Mouse (Mus musculus) spleen, adult 12 weeks (tissue): ENCODE measurements around the gene P2ry6.

Experiments used
- DNase-seq: peaks from one replicate; pipeline ENCODE4 v3.0.0; 2022; ENCODE audit warnings: low spot score

Gene P2ry6

GRCm38 (mm10) chr7:100941169-100941568 is 33.3 kb downstream of the P2ry6 start:
- DNase-seq = no peak

GRCm38 (mm10) chr7:100938106-100938505 is 36.3 kb downstream of the P2ry6 start:
- no peak for DNase-seq

- DNase-seq = no peak
These were observed 37.0 kb downstream of the P2ry6 start for GRCm38 (mm10) chr7:100937481-100937880.

GRCm38 (mm10) chr7:100933520-100933919 is 40.9 kb downstream of the P2ry6 start:
- no peak for DNase-seq

GRCm38 (mm10) chr7:100932481-100933007 is 41.9 kb downstream of the P2ry6 start:
- peak; percentile 54 for DNase-seq

GRCm38 (mm10) chr7:100931926-100932480 is 42.4 kb downstream of the P2ry6 start, which contains the start of gene Arhgef17:
Arhgef17 (minus strand) TSS chr7:100932107.
- no peak for DNase-seq

- DNase-seq = no peak
These were observed 43.0 kb downstream of the P2ry6 start for GRCm38 (mm10) chr7:100931316-100931925.

- DNase-seq = no peak
These were observed 43.7 kb downstream of the P2ry6 start for GRCm38 (mm10) chr7:100930619-100931315.

- DNase-seq = no peak
These were observed 44.7 kb downstream of the P2ry6 start for GRCm38 (mm10) chr7:100929639-100930303.

GRCm38 (mm10) chr7:100928456-100928855 is 46.0 kb downstream of the P2ry6 start:
- no peak for DNase-seq

GRCm38 (mm10) chr7:100927287-100928000 is 47.0 kb downstream of the P2ry6 start:
- DNase-seq = no peak

GRCm38 (mm10) chr7:100926311-100926923 is 48.0 kb downstream of the P2ry6 start:
- DNase-seq = no peak

- no peak for DNase-seq
These were observed 49.6 kb downstream of the P2ry6 start for GRCm38 (mm10) chr7:100924674-100925445.

- no peak for DNase-seq
These were observed 50.2 kb downstream of the P2ry6 start for GRCm38 (mm10) chr7:100924200-100924599.

- no peak for DNase-seq
These were observed 51.5 kb downstream of the P2ry6 start for GRCm38 (mm10) chr7:100922907-100923306.

- DNase-seq = no peak
These were observed 53.2 kb downstream of the P2ry6 start for GRCm38 (mm10) chr7:100921289-100921688.

GRCm38 (mm10) chr7:100919809-100920107 is 54.7 kb downstream of the P2ry6 start:
- no peak for DNase-seq

- no peak for DNase-seq
These were observed 55.2 kb downstream of the P2ry6 start for GRCm38 (mm10) chr7:100919006-100919808.

GRCm38 (mm10) chr7:100918176-100918575 is 56.3 kb downstream of the P2ry6 start:
- no peak for DNase-seq

- no peak for DNase-seq
These were observed 56.7 kb downstream of the P2ry6 start for GRCm38 (mm10) chr7:100917751-100918150.
